Mouse (Mus musculus): ENCODE measurements at regions not wholly inside any gene's neighbourhood (a gene's known extent, or its start where the extent isn't known, plus 50 kb on each side); places are given as distances from the start of the nearest gene placed in this dataset.
A peak's percentile ranks its signal among the peaks of the same experiment; 100 is the strongest.

- TF ChIP-seq CTCF (IDR thresholded peaks at IDR 0.05; ENCODE audit: low read depth) (peak; percentile 66), EP300 (IDR thresholded peaks at IDR 0.05; ENCODE audit: low read depth) (no peak)
These were observed 137.4 kb downstream of the Kitl start for GRCm38 (mm10) chr10:100152821-100153220.

Data from liver, postnatal 0 days (tissue).